Mouse (Mus musculus) cerebellum, adult 8-10 months (tissue): Measurements from ENCODE around the gene Ptprr.

ENCODE experiments used
- DNase-seq: peaks from one replicate; pipeline ENCODE4 v3.0.0; 2022

Gene Ptprr

DNA sequence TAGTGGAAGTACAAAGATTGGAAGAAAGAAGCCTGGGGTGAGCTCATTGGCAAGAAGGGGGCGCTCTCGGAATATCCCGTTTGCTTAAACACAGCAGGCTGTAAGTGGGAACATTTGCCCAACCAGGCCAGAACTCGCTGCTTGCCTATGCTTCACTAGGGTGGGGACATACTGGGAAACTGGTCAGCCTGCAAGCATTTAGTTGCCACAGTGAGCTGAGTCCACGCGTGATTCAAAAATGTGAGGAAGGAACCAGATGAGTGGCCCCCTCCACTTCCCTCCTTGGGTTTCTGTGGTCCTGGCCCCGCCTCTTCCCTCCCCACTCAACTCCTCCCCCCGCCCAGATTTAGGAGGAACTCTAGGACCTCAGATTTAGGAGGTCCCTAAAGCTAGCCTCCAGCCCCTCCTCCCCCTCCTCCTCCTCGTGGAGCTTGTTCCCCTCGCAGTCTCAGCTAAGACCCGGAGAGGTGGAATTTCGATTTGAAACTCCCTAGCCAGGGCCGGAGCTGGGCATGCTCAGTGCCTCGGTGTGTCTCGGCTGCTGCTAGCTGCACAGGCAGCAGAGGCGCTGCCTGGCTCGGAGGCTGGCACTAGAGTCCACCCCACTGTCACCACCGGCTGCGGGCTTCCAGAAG lies at the start of gene Ptprr:
Gene Ptprr, plus strand, starts transcription at position 369 of the 635 bp plus-strand sequence.
- DNase-seq = peak; percentile 90

DNA sequence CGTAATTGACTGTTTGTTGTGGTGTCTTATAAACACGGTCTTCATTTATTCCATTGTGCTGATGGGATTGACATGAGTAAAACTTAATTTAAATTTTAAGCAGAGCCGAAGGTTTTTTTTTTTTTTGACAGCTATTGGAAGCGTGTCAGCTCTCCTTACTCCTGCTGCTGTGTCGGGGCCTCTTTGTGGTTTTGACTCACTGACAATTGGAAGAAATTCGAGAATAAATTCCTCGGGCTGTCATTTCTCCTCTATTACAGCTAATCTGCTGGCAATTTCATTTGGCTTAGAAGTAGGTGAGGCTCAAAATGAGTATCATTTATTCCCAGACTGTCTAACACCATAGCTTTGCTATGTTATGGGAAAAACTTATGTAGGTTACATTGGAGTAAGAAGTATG lies 41.7 kb upstream of the Ptprr start:
- no peak for DNase-seq

DNA sequence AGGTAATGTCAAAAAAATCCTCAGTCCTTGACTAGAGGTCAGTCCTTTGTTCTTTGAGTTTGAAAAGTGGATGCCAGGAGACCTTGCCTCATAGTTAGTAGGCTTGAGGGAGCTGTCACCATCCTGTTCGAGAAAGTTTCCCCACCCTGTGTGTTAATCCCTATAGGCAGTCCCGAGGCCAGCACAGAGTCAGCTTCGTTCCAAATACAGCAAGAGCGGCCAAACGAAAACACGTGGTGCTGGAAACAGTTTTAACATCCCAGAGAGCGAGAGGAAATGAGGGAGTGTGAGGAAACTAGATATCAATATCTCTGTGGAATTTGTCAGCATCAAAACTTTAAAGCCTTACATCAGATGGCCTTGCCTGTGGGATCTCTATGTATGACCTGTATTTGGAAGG lies 39.0 kb upstream of the Ptprr start:
- DNase-seq = no peak

DNA sequence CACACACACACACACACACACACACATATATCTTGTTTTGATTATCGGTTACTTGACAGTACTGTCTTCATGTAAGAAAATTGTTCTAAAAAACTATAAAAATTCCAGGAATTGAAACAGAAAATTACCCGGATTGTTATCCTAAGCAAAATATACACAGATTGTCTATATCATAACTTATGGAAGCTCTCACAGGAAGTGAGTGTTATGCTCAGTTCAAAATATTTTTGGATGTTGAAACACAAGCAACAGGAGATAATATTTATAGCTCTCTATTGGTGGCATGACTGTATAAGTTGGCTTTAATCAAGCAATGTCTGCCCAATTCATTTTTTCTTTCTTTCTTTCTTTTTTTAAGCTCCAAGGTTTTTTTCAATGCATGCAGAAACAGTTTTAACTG lies 38.0 kb upstream of the Ptprr start:
- no peak for DNase-seq

DNA sequence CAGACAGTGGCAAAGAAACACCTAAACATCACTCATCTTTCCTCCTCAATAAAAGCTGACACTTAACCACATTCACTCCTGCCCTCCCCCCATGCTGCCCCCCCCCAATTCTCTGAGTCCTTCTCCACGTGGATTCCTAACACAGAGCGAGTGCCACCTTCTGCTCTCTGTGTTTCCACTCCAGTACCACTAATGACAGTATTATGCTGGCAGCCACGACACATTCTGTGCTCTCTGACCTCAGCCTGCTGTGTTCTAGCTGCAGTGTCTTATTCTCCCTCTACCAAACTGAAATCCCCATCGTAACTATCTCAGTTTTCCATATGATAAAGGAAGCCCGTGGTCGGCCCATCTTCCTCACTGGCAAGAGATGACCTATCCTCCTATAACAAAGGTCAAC lies 33.7 kb upstream of the Ptprr start:
- DNase-seq = no peak

DNA sequence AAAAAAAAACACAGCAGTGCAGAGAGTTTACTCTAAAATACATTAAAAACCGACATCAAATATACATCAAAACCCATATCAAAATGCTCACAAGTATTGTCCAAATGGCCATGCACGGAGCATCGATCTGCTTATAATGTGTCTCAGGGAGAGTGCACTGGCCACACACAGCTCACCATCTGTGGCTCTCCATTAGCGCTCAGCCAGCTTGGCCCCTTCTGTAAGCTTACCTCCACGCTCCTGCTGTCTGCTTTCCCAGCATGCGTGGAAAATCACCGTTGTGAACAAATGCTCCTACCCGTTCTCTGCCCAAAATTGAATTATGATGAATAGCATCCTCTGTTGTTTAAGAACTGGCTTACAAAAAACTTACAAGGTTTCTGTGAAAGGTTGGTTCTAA lies 16.2 kb upstream of the Ptprr start:
- peak; percentile 80 for DNase-seq

DNA sequence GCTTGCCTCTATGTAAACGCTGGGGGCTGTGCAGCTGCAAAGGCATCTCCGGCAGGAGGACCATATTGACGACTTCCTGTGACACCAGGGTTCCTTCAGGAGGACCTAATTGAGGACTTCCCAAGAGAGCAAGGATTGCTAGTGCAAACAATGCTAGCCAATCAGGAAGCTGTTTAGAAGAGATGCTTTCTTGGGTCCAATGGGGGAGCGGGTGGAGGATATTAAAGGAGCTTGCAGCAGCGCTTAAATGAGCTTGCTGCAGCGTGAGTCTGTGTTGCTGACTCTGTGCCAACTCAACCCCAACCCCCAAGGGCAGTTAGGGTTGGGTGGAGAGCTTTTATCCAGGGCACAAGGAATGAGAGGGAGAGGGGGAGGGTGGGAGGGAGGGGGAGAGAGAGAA lies 11.3 kb upstream of the Ptprr start:
- DNase-seq = no peak

DNA sequence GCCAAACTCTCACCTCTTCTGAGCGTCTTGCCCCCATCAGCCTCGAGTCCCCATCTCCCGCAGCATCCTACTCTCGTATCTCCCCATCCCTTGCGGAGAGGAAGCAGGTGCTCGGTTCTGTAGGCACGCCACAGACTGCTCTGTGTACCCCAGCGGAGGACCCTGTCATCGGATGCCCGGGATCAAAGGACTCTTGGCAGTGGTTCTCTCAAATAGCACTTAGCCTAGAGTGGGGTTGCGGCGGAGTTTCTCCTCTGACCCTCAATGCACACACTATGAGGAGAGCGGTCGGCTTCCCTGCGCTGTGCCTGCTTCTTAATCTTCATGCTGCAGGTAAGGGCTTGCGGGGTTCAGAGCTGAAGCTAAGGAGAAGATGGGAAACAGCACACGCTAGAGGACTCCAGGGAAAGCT lies 473 bp downstream of the Ptprr start:
- no peak for DNase-seq

DNA sequence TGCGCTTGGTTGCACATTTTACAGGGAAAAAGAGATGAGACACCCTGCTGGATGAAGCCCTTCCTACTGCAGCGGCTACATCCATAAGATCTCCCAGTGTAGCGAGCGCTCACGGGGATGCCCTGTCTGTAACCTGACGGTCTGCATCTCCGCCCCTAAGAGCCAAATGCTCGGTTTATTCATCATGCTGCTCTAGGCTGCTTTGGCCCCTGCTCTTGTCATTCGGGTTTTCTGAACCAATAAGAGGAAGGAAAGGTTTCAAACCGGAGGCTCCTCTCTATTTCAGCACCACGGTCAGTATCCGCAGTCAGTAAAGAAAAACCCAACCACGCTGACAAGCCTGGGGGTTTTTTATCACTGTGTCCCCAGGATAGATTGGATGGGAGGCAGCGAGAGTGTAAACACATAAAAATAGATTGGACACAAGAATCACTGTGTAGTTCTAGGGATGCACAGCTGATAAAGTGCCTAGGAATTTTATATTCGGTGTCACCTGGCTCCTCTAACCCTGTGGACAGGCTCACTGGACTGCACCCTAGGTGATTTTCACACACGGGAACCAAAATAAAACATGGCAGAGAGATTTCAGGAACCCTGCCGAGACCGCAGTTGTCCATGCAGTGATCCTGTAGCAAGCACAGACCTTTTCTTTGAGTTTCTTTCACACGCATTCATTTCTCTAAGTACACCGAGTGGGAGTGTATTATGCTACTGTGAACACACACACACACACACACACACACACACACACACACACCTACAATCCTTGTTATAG lies 1.3 kb downstream of the Ptprr start:
- peak; percentile 70 for DNase-seq

DNA sequence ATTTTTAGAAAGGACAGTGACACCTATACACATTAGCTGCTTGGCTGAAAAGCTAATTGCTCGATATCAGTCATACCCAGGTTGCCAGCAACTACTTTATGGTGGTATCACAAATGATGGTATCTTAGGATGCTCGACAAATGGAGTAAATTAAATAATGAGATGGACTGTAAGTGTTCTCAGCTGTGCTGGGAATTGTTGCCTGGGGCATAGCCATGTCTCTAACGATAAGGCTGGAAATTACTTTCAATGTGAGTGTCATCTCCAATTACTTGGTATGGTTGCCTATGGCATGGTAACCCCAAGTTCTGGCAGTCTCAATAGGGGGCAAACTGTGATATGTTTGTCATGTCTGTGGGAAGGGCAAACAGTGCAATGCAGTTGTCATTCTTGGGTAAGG lies 3.1 kb downstream of the Ptprr start:
- DNase-seq = no peak

DNA sequence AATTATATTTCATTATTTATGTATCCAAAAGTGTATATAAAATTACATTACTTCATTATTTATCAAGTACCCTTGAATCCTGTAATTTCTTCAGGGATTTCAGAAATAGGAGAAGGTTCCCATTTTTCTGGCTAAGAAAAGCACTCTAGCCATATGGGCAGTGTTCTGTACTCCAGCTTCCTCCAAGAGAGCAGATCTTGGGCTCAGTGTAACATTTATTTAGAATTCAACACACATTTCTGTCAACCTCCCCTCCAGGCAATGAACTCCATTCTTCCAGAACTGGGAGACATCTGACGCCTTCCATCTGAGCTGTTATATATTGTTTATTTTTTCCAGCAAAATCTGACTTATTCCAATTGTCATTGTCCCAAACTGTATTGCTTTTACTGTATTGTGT lies 20.1 kb downstream of the Ptprr start:
- DNase-seq = no peak

DNA sequence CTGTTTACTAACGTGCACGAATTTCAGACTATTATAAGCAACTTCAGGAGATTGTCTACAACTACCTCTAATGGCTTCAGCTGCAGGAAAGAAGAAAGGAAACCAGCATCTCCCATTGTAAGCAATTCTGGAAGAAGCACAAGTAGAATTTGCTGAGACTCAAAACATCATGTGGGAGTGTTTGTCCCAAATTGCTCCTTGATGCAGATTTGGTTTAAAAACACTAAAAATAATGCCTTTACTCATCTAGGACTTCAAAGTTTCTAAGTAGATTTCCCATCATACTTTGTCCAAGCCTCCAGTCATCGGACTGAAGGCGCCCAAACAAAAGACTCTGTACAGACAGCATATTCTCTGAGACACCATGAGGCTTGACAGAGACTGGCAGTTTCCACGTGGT lies 57.9 kb downstream of the Ptprr start:
- DNase-seq = no peak

DNA sequence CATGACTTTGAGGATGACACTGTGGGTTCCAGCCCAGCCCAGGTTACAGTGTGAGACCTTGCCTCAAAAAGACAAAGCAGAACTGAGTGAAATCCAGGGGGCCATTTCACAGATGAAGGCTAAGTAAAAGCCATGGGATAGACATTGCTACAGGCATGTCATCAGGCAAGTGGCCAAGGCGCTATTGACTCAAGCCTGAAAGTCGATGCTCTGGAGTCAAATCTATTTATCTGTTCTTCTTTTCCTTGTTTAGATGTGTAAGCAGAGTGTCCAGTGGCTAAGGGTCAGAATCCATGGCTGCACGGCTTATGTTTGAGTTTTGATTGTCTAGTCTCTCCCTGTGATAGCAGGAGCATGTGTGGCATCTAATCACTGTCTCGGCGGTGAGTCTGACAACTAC lies 60.6 kb downstream of the Ptprr start:
- no peak for DNase-seq

DNA sequence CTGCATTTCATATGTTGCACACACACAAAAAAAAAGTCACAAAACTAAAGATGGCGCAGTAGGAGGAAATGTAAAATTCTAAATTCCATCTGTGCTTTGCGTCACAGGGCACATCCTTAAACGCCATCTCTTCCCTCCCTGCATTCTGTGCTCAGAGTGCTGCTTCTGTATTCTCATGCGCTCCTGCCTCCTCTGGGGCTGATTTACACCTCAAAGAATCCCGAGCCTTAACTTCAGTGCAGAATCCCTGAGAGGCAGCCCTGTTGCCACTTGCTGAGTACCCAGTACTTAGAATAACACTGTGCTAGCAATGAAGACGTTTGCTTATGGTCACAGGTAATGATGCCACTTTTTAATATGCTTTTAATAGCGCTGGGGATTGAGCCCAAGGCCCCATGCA lies 61.4 kb downstream of the Ptprr start:
- DNase-seq = no peak

DNA sequence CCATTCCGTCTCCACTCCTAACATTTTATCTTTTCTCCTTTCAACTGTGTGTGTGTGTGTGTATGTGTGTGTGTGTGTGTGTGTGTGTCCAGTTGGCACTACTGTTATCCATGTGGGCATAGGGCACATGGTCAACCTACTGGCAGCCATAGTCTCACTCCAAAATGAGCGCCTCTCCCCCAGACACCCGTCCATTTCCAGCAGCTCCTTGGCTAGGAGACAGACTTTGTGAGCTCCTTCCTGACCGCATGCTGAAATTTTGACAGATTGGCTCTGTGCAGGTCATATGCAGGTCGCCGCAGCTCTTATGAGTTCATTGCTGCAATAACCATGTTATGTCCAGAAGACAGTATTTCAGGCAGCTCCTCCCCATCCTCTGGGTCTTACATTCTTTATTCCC lies 62.8 kb downstream of the Ptprr start:
- DNase-seq = peak; percentile 70

DNA sequence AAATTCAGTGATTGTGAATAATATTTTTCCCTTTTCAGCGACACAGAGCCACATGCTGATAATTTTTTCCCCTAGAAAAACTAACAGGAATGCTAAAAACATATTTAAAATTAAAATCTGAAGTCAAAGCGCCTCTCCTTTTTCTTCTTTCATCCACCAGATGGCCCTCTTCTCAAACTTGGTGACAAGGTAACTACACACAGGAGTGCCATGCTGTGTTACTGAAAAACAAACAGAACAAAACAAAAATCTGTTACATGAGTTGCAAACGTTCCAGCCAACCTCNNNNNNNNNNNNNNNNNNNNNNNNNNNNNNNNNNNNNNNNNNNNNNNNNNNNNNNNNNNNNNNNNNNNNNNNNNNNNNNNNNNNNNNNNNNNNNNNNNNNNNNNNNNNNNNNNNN lies 66.0 kb downstream of the Ptprr start:
- DNase-seq = no peak

DNA sequence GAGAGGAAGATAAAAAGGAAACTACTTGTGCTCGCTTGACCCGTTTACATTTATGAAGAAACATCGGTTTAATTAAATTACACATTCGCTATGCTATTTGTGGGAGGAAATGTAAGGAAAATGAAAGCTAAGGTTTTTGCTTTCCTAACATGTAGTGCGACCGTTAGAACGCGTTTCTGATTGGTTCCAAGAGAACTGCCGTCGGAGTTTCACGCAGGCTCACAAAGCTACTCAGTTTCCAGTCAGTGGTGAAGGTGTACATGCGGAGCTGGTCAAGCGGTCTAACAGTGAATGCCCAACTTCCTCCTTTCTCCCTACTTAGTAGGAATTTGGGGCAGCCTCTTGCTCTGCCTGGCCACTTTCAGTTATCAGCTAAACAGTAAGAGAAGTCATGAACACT lies 78.5 kb downstream of the Ptprr start:
- DNase-seq = no peak

DNA sequence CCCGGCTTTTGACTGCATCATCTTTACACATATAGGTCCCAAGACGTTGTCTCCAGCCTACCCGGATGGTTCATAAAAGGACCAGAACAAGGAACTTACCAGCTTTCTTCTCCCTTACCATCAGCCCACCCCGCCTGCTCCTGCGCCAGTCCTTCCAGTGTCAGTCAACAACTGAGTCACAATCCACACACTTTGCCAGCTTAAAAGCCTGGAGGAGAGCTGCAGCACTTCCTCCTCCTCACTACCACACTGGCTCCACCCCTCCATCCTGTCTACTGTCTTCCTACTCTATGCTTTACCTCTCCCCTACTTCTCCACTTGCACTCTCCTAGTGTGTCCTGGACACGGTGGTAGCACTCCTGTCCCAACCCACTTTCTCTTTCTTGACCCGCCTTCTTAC lies 80.5 kb downstream of the Ptprr start:
- DNase-seq = no peak

DNA sequence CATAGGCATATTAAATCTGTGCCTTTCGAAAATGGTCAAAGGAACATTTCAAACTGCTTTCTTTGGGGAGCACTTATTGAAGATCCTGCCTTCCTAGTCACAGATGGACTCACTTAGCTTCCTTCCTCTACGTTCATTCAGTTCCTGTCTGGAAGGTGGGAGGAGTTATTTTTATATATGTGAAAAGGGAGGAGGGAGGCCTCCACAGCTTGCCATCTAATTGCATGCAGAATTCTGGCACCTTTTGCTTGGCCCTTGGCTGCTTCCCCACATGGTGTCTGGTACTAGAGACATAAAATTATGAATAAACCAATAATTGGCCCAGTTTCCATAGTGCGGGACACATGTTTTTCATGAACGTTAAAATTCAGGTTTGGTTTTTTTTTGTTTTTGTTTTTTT lies 90.2 kb downstream of the Ptprr start:
- peak; percentile 72 for DNase-seq

DNA sequence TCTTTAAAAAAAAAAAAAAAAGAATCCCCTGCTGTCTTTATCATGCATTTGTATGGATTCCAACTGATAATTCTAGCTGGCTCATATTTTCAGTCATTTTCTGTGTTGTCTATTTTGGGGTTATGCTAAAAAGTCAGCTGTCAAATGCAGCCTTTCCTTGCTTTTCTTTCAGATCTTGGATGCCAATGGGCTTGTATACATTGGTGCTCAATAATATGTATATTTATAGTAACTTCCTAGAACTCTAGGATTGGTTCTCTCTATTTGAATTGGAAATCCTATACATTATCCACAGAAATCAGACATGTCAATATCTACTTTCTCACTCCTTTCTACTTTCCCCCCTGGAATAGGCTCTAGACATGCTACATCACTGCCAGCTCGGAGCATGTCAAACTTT lies 90.7 kb downstream of the Ptprr start:
- DNase-seq = no peak

DNA sequence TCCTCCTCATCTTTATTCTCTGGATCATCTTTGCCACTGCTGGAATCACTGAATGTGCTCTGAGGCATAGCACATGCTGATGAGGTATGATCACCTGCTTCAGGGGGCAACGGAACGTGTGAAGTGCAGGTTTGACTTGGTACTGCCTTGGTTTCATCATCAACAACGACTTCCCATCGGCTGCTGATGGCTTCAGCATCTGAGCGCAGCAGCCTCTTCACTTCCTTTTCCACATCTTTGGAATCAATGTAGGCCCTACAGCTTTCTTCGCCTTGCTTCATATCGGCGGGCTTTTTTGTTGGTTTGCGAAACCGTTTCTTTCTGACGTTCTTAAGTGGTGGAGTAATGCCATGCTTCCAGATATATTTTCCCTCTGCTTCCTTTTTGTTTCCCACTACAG lies 94.9 kb downstream of the Ptprr start:
- no peak for DNase-seq

DNA sequence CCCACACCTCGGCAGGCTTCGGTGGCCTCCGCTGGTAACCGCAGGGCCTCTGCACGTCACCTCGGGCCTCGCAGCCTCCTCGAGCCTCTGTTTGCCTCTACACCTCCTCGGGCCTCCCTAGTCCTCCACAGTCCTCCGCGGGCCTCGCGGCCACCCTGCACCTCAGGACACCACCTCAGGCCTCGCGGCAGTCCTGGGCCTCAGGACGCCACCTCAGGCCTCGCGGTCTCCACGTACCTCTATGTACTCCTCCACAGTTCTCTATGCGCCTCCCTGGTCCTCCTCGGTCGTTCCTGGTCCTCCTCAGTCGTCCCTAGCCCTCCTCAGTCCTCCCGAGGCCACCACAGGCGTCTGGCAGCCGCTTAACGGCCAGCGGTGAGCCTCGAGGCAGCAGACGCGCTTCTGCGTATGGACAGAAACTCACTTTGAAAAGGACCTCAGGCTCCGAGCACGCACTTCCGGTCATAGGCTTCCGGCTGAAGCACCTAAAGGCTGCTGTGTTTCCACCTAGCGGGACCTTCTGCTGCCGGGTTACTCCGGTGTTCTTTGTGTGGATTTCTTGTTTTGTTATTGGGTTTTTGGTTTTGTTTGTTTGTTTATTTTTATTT lies 96.0 kb downstream of the Ptprr start, which contains the start of gene 4933416C03Rik:
Gene 4933416C03Rik, minus strand, starts transcription at position 51 of the 608 bp plus-strand sequence.
- no peak for DNase-seq

DNA sequence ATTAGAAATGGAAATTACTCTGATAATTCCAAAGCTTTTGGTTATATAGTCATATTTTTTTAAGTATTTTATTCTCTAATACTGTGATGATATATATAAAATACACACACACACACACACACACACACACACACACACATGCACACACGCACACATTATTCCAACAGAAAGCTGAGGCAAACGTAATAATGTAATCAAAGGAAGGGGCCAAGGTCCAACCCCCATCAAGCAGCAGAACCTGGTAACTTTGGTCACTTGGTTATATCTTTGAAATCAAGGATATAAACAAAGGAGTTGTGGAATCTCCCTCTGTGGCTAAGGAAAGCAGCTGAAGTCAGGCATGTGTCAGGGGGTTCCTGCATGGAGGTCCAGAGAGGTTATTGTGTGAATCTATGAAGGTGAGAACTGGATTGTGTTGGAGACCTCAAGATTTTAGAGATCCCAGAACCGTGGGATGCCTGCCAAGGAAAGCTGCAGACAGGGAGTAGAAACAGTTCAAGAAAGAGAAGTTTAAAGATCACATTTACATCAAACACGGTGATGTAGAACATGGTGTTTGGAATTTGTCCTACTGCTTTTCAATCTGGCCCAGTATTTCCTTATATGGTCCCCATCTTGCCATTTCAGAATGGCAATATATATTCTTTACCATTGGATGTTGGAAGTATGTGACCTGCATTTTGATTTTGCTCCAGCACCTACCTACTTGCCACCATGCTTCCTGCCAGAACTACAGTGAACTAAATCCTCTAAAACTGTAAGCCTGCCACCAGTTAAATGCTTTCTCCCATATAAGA lies 98.1 kb downstream of the Ptprr start:
- DNase-seq = no peak

DNA sequence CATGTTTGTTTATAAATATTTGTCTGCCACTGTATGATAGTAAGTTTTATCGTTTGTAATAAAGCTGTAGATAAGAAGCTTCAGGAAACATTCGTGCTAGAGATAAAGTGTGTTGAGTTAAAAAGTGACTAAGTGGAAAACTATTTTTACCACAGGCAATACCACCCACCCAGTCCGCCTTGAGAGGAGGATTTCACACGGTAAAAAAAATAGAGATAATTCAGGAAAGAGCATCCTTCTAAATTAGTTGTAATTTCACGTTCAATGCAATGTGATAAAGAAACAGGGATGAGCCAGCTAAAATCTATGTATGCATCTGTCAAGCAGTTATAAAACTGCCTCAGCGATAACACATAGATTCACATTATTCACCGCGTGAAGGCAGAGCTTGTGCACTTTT lies 99.0 kb downstream of the Ptprr start:
- no peak for DNase-seq
